Mouse (Mus musculus): ENCODE measurements at regions not wholly inside any gene's neighbourhood (a gene's known extent, or its start where the extent isn't known, plus 50 kb on each side); places are given as distances from the start of the nearest gene placed in this dataset.

DNA sequence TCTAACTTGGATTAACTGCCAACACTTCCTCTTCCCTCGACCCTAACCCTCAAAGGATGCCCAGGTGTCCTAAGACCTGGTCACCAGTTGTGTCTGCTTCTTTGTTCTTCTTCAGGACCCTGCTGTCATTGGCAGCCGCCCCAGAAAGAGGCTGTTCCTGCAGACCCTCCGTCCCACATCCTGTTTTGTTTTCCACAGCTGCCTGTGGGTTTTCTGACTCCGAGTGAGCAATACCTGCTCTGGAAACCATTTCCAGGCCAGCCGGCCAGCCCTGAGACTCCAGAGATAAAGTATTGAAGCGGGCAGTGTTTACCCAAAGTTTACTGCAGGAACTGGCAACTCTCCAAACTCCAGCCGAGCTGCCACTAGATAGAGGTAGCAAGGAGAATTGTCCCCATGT, 337.2 kb upstream of the Noct start:
- no peak for DNase-seq (ENCODE audit: low read depth)

DNA sequence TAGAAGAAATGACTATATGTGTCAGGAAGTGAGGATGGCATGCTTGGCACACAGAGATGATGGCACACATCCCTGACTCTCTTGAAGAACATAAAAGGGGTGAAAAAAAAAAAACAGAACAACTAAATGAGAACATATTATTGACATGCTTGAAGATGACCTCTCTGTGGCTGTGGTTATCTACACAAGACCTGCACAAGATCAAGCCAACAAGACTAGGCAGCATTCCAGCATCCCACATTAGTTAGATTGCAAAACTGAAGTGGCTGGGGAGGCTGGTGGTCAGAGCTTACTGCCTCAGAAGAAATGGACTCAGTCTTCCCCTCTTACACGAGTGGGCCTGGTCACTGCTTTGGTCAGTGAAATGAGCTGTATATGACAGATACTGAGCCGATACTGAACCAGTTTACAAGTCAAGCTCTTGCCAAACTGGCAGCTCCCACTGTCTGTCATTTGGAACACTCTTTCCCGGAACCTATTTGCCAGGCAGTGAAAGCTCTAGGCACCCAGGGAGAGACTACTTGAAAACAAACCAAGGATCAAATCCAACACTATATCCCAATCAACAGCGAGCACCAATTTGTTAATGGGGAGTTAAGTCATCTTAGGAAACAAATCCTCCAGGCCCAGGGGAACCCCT, 335.6 kb upstream of the Noct start:
- no peak for DNase-seq (ENCODE audit: low read depth)

DNA sequence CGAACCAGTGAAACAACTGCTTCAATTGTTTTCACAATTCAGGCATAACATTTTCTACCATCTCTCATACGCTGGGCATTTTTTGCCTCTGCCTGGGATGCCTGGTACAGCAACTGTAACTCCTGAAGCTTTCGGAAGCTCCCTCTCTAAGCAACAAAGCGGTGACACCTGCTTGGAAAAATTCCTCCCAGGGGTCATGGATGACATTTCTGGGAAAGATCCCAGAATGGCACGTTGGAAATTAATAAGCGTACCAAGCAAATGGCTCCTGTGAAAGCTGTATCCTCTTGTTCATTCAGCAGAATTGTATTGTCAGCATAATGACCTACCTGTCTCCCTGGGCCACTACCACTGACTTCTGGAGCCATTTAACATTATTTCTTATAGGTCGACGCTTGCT, 333.7 kb upstream of the Noct start:
- no peak for DNase-seq (ENCODE audit: low read depth)

DNA sequence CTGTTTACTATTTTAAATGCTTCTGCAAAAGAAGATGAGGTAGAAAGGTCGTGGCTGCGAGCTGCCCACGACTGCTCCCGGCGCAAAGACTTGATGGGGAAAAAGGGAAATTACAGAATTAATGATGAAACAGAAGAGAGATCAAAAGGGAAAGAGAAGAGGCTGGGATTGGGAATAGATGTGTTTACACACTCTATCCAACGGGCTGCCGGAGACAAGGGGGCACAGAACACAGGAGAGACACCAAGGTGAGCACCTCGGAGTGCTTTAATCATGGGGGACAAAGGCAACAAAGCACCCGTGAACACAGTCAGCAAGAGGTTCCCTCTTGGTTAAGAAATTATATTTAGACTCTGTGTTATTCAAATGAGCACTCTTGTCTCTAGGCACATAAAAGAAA, 326.1 kb upstream of the Noct start:
- no peak for DNase-seq (ENCODE audit: low read depth)

DNA sequence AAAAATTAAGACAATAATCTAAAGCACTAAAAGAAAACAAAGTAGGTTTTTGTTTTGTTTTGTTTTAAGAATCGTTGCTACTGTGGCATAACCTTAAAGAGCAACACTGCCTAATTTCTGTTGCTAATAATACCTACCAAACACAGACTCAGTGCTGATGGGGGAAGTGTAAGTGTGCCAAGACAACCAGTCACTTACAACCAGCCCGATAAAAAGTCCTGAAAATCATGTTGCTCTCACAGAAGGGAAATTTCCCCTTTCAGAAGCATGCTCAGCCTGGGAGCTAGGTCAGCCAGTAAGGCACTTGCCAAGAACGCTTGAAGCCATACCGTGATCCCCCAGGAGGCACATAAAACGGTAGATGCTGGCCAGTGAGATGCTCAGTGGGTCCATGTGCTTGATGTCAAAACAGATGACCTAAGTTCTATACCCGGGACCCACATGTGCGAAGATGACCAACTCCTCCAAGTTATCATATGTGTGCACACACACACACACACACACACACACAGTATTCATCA, 324.4 kb upstream of the Noct start:
- DNase-seq (ENCODE audit: low read depth) = no peak

DNA sequence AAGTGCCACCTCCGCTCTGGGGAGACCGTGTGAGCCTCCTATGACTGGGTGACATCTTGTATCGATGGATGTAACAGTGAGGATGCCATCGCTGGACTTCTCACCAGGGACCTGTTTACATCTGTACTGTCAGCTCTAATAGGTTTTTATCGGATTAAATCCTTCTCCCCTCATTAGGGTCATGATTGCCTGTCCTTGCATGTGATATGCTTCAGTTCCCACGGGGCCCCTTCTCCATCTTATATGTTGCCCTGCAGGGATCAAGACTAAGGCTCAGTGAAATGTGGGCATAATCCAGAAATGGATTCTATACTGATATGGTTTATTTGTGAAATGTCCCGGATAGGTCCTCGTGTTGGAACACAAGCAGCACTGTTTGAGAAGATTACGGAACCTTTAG, 323.7 kb upstream of the Noct start:
- DNase-seq (ENCODE audit: low read depth) = no peak

DNA sequence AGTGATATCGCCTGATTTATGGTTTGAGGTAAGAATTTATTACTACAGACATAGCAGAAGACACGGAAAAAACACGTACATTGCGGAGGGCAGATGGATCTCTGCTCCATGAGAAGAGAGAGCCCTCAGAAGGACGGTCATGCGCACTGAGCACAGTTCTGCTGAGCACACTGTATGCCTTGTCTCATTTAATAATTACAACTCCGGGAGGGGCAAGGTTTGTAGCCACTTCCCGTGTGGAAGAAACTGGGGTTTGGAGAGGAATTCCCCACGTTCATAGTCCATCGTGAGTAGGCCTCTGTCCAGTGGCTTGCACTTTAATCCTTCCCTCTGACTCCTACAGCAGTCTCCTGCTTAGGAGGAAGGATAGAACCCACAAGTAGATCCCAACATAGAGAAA, 322.9 kb upstream of the Noct start:
- DNase-seq (ENCODE audit: low read depth) = no peak

DNA sequence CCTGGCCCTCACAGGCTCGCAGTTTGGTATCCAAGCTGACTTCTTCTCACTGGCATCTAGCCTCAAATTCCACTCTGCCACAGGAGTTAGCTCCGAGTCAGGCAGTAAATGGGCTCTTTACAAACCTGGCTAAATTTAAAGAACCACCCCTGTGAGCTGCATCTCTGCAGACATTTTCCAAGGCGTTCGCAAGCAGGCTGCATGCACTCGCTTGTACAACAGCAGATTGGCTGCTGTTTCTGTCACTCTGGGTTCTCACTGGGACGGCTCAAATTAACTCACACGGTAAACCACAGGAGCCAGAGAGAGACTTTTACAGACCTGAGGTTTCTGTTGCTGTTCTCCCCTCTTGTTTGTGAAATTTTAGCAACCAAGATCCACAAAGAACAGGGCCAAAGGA, 321.3 kb upstream of the Noct start:
- DNase-seq (ENCODE audit: low read depth) = peak; percentile 40

DNA sequence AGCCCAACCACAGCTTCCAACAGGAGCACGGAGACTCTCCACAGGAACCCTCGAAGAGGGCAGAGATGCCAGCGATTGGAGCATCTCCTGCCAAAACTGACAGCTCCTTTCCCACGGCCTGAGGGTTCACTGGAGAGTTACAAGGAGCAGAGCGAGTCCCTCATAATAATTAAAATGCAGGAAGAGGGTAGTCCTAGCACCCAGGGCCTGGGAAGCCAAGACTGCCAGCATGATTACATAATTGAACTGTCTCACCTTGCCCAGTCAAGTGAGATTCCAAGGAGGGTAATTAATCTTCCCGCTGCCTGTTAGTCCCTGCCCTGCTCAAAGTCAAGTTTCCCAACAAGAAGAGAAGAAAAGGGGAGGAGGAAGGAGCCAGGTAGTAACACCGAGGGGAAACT, 319.5 kb upstream of the Noct start:
- no peak for DNase-seq (ENCODE audit: low read depth)

DNA sequence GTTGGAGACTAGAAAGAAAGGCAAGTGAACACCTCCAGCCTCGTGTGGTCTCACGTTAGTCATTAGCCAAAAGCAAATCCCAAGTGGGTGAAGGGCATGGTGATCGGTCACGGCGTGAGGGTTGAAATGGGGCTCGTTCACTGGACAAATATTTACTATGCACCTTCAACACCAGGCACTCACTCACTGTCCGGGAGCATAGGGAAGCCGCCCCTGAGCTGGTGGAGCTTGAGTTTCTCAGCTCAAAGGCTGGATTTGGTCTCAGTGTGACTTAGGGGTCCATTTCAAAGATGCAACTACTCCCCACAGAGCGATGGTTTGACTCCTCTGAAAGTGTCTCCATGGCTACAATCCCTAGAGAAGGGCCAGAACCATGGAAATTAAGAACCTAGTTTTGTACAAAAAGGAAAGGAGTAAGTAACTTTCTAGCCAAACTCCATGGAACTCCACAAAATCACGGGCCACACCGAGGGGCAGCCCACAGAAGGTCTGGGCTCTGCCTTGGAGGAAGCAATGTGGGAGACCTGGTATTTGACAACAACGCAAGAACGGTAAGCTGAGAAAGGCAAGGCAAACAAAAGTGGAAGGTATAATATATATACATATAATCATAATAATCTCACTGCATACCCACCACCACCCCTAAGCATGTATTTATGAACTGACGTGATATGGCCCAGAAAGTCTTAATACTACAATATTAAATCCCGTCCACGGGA, 318.8 kb upstream of the Noct start:
- no peak for DNase-seq (ENCODE audit: low read depth)

DNA sequence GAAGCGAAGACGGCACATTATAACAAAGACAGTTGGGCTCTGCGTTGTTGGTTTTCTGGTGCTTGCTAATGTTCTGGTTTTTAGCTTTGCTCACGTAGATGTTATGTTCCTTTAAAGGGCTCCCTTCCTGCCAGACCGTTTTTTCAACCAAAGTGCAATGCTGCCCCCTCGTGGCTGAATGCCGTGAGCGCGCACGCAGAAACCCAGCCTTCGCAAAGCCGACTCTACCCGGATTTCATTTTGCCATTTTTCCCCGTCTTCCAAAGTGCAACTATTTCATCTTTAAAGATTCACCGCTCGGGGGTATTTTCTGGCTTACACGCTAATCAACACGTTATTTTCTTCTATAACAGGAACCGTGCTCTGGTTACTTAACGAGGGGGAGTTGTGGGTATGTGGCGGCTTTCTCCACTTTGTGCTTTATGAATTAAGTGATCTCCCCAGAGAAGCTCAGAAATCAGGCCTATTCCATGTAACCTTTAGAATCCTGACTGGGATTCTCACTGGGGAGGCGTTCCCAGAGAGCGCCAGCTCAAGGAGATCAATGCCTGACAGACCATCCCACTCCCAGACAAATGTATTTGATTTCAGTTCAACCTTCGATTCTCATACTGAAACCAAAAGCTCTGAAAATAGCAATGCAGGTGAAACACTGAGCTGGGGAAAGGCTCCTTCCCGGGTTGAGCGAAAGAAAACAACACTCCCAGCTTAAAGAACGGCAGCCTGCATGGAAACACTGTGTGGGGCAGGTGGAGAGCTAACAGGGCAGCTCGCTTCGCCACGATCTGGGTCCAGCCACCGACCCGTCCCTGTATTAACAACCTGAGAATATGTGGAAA, 318.0 kb upstream of the Noct start:
- DNase-seq (ENCODE audit: low read depth) = peak; percentile 63

DNA sequence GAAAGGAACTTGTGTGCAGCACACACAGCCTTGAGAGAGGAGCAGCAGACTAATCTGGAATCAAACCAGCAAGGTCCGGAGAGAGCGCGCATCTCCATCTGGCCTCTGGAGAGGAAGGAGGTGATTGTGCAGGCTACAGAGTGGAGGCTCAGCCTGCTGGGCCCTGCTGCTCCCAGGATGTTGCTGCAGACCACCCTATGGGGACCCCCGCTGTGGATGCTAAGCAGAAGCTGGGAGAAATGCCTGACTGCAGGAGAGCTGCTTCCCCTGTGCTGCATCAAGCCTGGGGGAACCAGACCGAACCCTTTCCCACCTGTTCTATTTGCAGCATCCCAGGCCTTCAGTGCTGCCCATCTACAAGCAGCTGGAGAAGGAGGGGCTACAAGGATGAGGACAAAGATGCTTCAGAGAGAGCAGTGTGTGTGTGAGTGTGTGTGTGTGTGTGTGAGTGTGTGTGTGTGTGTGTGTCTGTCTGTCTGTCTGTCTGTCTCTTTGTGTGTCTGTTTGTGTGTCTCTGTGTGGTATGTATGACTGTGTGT, 311.2 kb upstream of the Noct start:
- no peak for DNase-seq (ENCODE audit: low read depth)

DNA sequence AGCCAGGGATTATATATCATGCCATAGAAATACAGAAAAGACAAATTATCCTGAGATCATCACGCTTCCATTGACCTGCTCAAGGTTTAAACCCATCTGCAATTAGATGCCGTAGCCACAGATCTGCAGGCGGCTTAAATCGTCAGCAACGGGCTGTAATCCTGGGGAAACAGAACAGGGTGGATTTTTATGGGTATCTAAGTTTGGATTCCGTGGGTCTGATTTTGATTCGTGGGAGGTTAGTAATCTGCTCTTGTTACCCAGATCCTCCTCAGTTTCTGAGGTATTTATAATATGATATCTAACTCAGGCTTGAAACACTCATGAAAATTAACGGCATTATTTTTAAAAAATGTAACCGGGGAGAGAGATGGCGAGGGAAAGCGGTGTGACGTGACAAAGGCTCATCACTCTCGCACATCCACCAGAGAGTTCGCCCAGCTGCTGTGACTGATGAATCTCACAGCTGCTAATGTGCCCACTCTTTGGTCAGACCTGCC, 309.3 kb upstream of the Noct start:
- no peak for DNase-seq (ENCODE audit: low read depth)

DNA sequence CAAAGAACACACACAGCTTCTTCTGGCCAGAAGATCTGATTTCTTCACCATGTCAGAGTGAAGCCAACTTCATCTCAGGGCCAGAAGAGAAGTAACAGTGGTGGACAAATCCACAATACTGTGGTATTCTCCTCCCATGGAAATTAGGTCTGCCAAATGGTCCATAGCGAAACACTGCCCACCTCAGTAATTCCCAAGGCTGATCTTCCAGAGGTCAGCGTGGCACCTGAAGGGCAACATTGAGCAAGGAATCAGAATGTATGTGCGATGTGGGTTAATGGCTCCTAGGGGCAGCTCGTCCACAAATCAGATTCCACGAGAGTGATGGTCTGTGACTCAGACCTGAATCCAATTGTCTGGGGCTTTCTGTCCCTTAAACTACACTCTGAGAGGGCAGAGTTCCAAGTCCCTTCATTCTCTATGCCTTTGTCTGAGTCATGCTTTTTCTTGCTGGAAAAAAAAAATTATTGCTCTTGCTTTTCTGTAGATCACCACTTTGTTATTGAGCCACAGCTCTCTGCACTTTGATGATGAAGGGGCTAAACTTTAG, 307.9 kb upstream of the Noct start:
- DNase-seq (ENCODE audit: low read depth) = no peak

DNA sequence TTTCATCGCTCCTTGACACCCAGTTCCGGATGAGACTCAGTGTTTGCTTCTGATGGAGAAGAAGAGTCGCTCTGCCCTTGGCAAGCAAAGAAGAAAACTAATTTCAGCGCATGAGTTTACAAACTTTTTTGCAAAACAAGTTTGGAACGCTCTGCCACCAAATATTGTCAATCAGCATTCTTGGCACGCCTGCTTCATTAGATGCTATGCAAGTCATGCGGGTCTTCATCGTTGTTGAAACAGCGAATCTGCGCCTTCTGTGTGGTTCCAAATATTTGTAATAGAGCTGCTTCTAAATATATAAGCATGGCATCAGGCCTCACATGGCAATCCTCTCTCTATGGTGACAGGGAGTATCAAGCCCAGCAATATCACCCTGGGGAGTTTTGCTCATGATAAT, 301.9 kb upstream of the Noct start:
- DNase-seq (ENCODE audit: low read depth) = no peak

DNA sequence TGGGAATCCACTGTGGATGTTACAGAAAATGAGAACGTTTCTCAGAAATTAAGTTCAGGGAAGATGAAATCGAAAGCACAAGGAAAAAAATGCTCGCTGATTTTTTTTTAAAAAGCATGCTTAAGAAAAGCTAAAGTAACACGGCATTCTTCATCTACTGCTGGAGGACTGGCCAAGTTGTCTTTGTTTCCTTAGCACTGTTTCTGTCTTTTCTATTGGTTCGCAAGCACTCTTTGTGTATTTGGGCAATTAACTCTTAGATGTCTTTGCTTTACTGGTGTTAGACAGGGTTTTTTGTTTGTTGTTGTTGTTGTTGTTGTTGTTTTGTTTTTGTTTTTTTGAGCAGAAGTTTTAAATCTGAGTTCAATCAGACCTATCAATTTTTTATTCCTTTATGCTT, 301.4 kb upstream of the Noct start:
- no peak for DNase-seq (ENCODE audit: low read depth)

DNA sequence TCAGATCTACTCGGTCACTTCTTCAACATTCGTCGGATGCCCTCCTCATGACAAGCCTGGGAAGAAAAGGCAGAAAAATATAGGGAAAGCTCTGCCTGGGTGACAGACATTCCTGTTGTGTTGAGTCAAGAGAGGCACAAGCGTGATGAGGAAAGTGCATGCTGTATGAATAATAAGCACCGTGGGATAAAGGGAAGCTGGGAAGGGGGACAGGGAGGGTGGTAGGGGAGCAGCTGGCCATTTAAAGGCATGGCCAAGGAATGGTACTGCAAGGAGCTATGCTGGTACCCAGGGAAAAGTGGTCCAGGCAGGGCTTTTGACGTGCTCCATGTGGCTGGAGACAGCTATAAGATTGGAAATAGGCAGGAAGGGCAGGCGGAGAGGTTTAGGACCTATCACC, 300.9 kb upstream of the Noct start:
- no peak for DNase-seq (ENCODE audit: low read depth)

DNA sequence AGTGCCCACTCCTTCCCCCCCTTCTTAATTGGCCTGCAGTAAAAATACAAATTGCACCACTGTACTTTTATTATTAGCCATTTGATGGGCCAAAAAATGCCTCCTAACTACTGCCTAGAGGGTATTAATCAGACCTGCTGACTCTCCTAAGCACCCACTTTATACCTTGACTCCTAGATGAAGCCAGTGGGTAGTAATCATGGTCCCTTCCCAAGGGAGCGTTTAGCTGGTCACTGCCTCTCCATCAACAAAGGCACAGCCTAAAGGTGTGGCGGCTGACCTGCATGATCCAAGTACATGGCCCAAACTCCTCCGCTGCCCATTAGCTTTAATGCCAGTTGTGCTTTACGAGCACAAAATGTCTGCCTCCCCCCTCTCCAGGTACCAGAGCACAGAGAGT, 296.9 kb upstream of the Noct start:
- no peak for DNase-seq (ENCODE audit: low read depth)

DNA sequence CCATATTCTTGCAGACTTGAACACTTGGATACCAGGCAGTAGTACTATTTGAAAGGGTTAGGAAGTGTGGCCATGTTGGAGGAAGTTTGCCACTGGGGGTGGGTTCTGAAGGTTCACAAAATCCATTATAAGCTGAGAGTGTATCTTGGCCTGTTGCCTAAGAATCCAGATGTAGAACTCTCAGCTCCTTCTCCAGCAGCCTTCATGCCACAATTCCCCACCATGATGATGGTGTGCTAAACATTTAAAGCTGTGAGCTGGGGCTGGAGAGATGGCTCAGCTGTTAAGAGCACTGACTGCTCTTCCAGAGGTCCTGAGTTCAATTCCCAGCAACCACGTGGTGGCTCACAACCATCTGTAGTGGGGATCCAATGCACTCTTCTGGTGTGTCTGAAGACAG, 295.2 kb upstream of the Noct start:
- DNase-seq (ENCODE audit: low read depth) = no peak

DNA sequence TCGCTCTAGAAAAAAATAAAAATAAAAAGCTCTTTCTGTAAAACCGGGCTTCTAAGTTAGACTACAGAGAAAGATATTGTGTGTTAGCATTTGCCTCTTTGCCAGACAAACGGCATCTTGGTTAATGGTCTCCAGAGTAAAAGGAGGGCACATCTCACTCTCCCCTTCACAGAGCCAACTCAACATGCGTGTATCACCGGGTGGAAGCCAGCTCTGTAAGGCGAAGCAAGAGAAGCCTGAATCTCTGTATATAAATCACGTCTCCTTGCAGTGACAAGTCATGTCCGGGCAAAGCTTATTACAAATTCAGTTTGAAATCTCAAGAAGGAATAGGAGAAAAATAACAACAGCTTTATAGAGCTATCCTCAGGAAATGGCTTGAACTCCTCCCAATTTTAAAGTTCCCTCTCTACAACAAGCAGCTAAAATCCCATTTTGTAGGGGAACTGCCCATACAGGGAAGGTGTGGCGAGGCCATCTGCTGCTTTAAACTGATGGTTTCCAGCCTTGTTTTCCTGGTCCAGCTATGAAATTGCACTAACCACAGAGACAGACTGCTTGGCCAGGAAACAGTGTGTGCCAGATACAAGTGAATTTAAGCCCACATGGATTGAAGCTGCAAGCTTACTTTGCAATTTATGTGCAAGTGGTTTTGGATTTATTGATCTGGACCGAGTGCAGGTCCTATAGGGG, 291.7 kb upstream of the Noct start:
- DNase-seq (ENCODE audit: low read depth) = peak; percentile 59

DNA sequence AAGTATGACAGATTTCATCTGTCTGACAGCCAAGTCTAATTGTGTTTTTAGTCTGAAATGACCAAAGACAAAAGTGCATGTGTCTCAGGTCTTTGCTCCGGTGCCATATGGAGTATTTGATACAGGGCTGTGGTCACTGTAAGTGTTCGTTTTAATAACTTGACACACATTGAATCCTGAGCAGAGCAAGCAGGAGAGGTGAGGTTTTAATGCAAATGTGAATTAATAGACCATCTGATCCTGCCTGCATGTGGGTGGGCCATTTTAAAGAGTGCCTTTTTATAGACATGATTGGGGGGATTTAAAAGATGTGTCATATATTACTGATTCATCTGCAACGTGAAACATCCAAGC, 291.2 kb upstream of the Noct start:
- DNase-seq (ENCODE audit: low read depth) = no peak

DNA sequence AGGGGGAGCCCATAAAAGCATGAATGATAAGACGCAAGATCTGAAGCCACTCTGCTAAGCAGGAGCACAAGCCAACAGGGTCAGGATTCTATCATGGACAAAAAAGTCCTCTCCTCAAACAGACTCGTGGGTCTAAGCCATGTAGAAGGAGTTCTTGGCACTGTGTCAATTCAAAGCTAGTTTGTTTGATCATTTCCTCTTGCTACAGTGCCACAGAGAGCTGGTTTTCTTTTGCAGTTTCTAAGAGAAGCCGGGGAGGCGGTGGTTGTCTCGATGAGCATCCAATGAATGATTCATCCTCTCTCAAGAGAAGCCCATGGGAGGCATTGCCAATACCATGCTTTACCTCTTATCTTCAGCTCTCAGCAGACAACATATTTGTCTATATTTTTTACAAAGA, 284.6 kb upstream of the Noct start:
- DNase-seq (ENCODE audit: low read depth) = no peak
